ENCODE assay signal across 30 mouse cellular contexts in the genomic region with DNA sequence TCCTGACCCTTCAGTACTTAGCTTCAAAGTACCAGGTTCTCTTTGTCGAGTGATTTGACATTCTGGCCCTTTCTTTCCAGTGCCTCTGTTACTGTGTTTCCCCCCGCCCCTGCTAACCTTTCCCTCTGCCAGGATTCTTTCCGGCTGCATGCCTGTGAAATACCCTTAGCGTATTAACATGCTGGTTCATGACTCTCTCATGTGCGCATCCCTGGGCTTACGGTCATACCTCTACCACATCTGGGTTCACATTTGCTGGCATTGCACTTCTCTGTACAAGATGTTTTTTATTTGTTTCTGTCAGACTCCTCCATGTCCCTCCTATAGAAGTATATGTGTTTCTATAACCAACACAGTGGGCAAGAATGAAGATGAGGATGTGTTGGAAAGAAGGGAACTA. TPM values are rescaled to one million over a fixed set of nuclear protein-coding genes. Genes with fewer than 3 reads are reported as not detected.
"Had no signal": no experiment of that assay in that cellular context is flagged by ENCODE, and none has a peak within 500 bp of the region (broad histone marks: within the 10 kb centered on the region; RNA-seq: fewer than 3 reads in every experiment).

No protein-coding gene starts in this region.

- ATAC-seq: forebrain, embryonic 13.5 days; forebrain, embryonic 14.5 days; forebrain, embryonic 15.5 days; forebrain, embryonic 16.5 days; forebrain, postnatal 0 days had no signal

- H3K36me3 ChIP-seq: embryonic facial prominence, embryonic 10.5 days; embryonic facial prominence, embryonic 12.5 days; embryonic facial prominence, embryonic 13.5 days; embryonic facial prominence, embryonic 15.5 days had no signal

- H3K4me1 ChIP-seq: embryonic facial prominence, embryonic 10.5 days; embryonic facial prominence, embryonic 12.5 days; embryonic facial prominence, embryonic 13.5 days; embryonic facial prominence, embryonic 15.5 days; forebrain, embryonic 10.5 days; forebrain, embryonic 12.5 days had no signal

- H3K27me3 ChIP-seq: embryonic facial prominence, embryonic 12.5 days; embryonic facial prominence, embryonic 13.5 days; embryonic facial prominence, embryonic 15.5 days; forebrain, embryonic 12.5 days; forebrain, embryonic 13.5 days; forebrain, embryonic 15.5 days had no signal

- H3K9me3 ChIP-seq: embryonic facial prominence, embryonic 10.5 days; embryonic facial prominence, embryonic 12.5 days; embryonic facial prominence, embryonic 13.5 days; embryonic facial prominence, embryonic 15.5 days; forebrain, embryonic 10.5 days; forebrain, embryonic 12.5 days; forebrain, embryonic 13.5 days; forebrain, embryonic 15.5 days had no signal

- H3K4me3 ChIP-seq: embryonic facial prominence, embryonic 10.5 days; embryonic facial prominence, embryonic 12.5 days; embryonic facial prominence, embryonic 13.5 days; embryonic facial prominence, embryonic 15.5 days; erythroblast, embryonic 14.5 days; forebrain, embryonic 10.5 days; forebrain, embryonic 12.5 days; forebrain, embryonic 13.5 days; forebrain, embryonic 15.5 days; gastrocnemius, adult 2 months; heart, adult 2 months had no signal

- H3K4me2 ChIP-seq: embryonic facial prominence, embryonic 12.5 days; embryonic facial prominence, embryonic 13.5 days; embryonic facial prominence, embryonic 15.5 days; forebrain, embryonic 12.5 days; forebrain, embryonic 13.5 days; forebrain, embryonic 15.5 days had no signal

- H3K27ac ChIP-seq: embryonic facial prominence, embryonic 10.5 days; embryonic facial prominence, embryonic 12.5 days; embryonic facial prominence, embryonic 13.5 days; embryonic facial prominence, embryonic 15.5 days; forebrain, embryonic 10.5 days; forebrain, embryonic 12.5 days; forebrain, embryonic 13.5 days; forebrain, embryonic 15.5 days; gastrocnemius, adult 2 months; heart, adult 2 months had no signal

- DNase-seq: cerebellum, adult 2 months; cerebellum, adult 8-10 months; cerebellum, adult 9-10 months; cerebellum, adult 9-11 months; cerebellum, postnatal 10 days; cerebellum, postnatal 14 days; cerebellum, postnatal 25 days; cerebellum, postnatal 36 days; embryo, embryonic 11 days; forebrain, postnatal 0 days; gastrocnemius, adult 2 months; gastrocnemius, postnatal 10 days; gastrocnemius, postnatal 14 days; gastrocnemius, postnatal 25 days; gastrocnemius, postnatal 36 days; heart, adult 18-20 months; heart, adult 2 months had no signal

- H3K9ac ChIP-seq: embryonic facial prominence, embryonic 12.5 days; embryonic facial prominence, embryonic 13.5 days; embryonic facial prominence, embryonic 15.5 days; forebrain, embryonic 12.5 days; forebrain, embryonic 13.5 days; forebrain, embryonic 15.5 days; forebrain, postnatal 0 days had no signal

RNA-seq across cellular contexts. Expression of a gene that starts 11.6 kb away (rescaled TPM):
- total RNA-seq: common myeloid progenitor, adult 5-6 weeks; granulocyte monocyte progenitor cell, adult 5-6 weeks had no signal
- polyA plus RNA-seq: erythroblast, embryonic 14.5 days had no signal
